Mouse (Mus musculus) MEL (cell line): ENCODE results near the gene Itk. TPM values are rescaled to one million over a fixed set of nuclear protein-coding genes. Genes with fewer than 3 reads are reported as not detected.

Source experiments
- DNase-seq: peaks from one replicate; pipeline ENCODE4 v3.0.0; 2011; ENCODE audit warnings: low read depth, low spot score
- H3K27ac ChIP-seq: 2 replicates; pipeline ENCODE4 v1.5.1; 2012; ENCODE audit warnings: low read depth, mild to moderate bottlenecking, control low read depth, low read length, moderate library complexity; ENCODE audit not compliant: control insufficient read depth
- H3K27me3 ChIP-seq, 2 experiments: fragments of 150-350 bp in 1 of 2; sonication (generic) in 1 of 2; 2 replicates each; pipeline ENCODE4 v1.6.1; 2012; ENCODE audit warnings: low read length in 2 of 2, mild to moderate bottlenecking in 2 of 2, improper control_type of control experiment in 1 of 2, moderate library complexity in 1 of 2; ENCODE audit not compliant: insufficient read depth in 2 of 2, control insufficient read depth in 1 of 2
- H3K36me3 ChIP-seq, 2 experiments: 2 replicates each; pipeline ENCODE4 v1.6.1; 2012 to 2014; ENCODE audit warnings: low read length in 2 of 2, improper control_type of control experiment in 1 of 2, inconsistent platforms in 1 of 2, mild to moderate bottlenecking in 1 of 2; ENCODE audit not compliant: insufficient read depth in 2 of 2, control insufficient read depth in 1 of 2
- H3K4me1 ChIP-seq, 2 experiments: fragments of 150-350 bp in 1 of 2; sonication (generic) in 1 of 2; 2 replicates each; pipeline ENCODE4 v1.6.1; 2012; ENCODE audit warnings: low read length in 2 of 2, improper control_type of control experiment in 1 of 2, mild to moderate bottlenecking in 1 of 2; ENCODE audit not compliant: insufficient read depth in 2 of 2, control insufficient read depth in 1 of 2
- H3K4me3 ChIP-seq, 2 experiments: fragments of 150-350 bp in 1 of 2; sonication (generic) in 1 of 2; 2 replicates each; pipeline ENCODE4 v1.5.1; 2012; ENCODE audit warnings: low read depth in 2 of 2, low read length in 2 of 2, mild to moderate bottlenecking in 2 of 2, moderate library complexity in 2 of 2, control low read depth in 1 of 2, improper control_type of control experiment in 1 of 2; ENCODE audit not compliant: control insufficient read depth in 1 of 2, insufficient read depth in 1 of 2
- H3K79me2 ChIP-seq: 2 replicates; pipeline ENCODE4 v1.6.1; 2012; ENCODE audit warnings: mild to moderate bottlenecking, low read length, moderate library complexity; ENCODE audit not compliant: control insufficient read depth, poor library complexity, insufficient read depth
- H3K9ac ChIP-seq: 2 replicates; pipeline ENCODE4 v1.6.1; 2012; ENCODE audit warnings: low read depth, mild to moderate bottlenecking, control low read depth, low read length, moderate library complexity; ENCODE audit not compliant: control insufficient read depth, poor library complexity, severe bottlenecking
- H3K9me3 ChIP-seq: fragments of 150-350 bp; sonication (generic); replicated peaks from 2 replicates; pipeline ENCODE4 v1.6.1; 2012; ENCODE audit warnings: mild to moderate bottlenecking, low read length, improper control_type of control experiment, moderate library complexity; ENCODE audit not compliant: insufficient read depth
- BHLHE40 ChIP-seq: IDR thresholded peaks from 2 replicates; pipeline ENCODE4 v1.6.1; 2012; ENCODE audit warnings: low read depth, mild to moderate bottlenecking, inconsistent platforms, low read length, improper control_type of control experiment, borderline replicate concordance
- CHD1 ChIP-seq: IDR thresholded peaks from 2 replicates; pipeline ENCODE4 v1.6.1; 2012; ENCODE audit warnings: low read depth, mild to moderate bottlenecking, inconsistent platforms, low read length, improper control_type of control experiment
- CHD2 ChIP-seq: IDR thresholded peaks from 2 replicates; pipeline ENCODE4 v1.6.1; 2011; ENCODE audit warnings: low read length, improper control_type of control experiment
- CTCF ChIP-seq, 3 experiments: IDR thresholded peaks in 2 of 3; conservative IDR thresholded peaks in 1 of 3; 2 replicates each; pipeline ENCODE4 v1.5.1; 2011 to 2012; ENCODE audit warnings: low read length in 3 of 3, low read depth in 2 of 3, mild to moderate bottlenecking in 2 of 3, improper control_type of control experiment in 1 of 3, inconsistent platforms in 1 of 3, mixed read lengths in 1 of 3, moderate library complexity in 1 of 3; ENCODE audit not compliant: control insufficient read depth in 1 of 3, insufficient read depth in 1 of 3, poor library complexity in 1 of 3, severe bottlenecking in 1 of 3
- E2F4 ChIP-seq: IDR thresholded peaks from 2 replicates; pipeline ENCODE4 v1.6.1; 2011; ENCODE audit warnings: low read depth, low read length, improper control_type of control experiment, borderline replicate concordance
- EP300 ChIP-seq, 2 experiments: IDR thresholded peaks; 2 replicates each; pipeline ENCODE4 v1.6.1; 2011; ENCODE audit warnings: improper control_type of control experiment in 2 of 2, low read length in 2 of 2, low read depth in 1 of 2, mild to moderate bottlenecking in 1 of 2
- ETS1 ChIP-seq: IDR thresholded peaks from 2 replicates; pipeline ENCODE4 v1.6.1; 2012; ENCODE audit warnings: low read depth, mild to moderate bottlenecking, inconsistent platforms, low read length, improper control_type of control experiment, moderate library complexity
- GABPA ChIP-seq: IDR thresholded peaks from 2 replicates; pipeline ENCODE4 v1.6.1; 2012; ENCODE audit warnings: low read depth, mild to moderate bottlenecking, inconsistent platforms, low read length, improper control_type of control experiment, moderate library complexity
- HCFC1 ChIP-seq: IDR thresholded peaks from 2 replicates; pipeline ENCODE4 v1.6.1; 2012; ENCODE audit warnings: low read depth, mild to moderate bottlenecking, inconsistent platforms, low read length, improper control_type of control experiment, moderate library complexity
- JUND ChIP-seq: IDR thresholded peaks from 2 replicates; pipeline ENCODE4 v1.6.1; 2011; ENCODE audit warnings: low read depth, mild to moderate bottlenecking, improper control_type of control experiment, low read length
- KAT2A ChIP-seq: conservative IDR thresholded peaks from 2 replicates; pipeline ENCODE4 v1.6.1; 2012; ENCODE audit warnings: low read depth, low read length, improper control_type of control experiment, inconsistent platforms
- MAFK ChIP-seq: IDR thresholded peaks from 2 replicates; pipeline ENCODE4 v1.6.1; 2011; ENCODE audit warnings: low read depth, mild to moderate bottlenecking, low read length, improper control_type of control experiment, borderline replicate concordance
- MAZ ChIP-seq: IDR thresholded peaks from 2 replicates; pipeline ENCODE4 v1.6.1; 2012; ENCODE audit warnings: low read depth, mild to moderate bottlenecking, inconsistent platforms, low read length, improper control_type of control experiment
- MXI1 ChIP-seq: IDR thresholded peaks from 2 replicates; pipeline ENCODE4 v1.6.1; 2011; ENCODE audit warnings: mild to moderate bottlenecking, low read depth, low read length, improper control_type of control experiment
- MYC ChIP-seq: IDR thresholded peaks from 2 replicates; pipeline ENCODE4 v1.6.1; 2011; ENCODE audit warnings: low read depth, mild to moderate bottlenecking, low read length, improper control_type of control experiment, moderate library complexity
- NELFE ChIP-seq: IDR thresholded peaks from 2 replicates; pipeline ENCODE4 v1.6.1; 2011; ENCODE audit warnings: low read depth, low read length, improper control_type of control experiment
- NRF1 ChIP-seq: IDR thresholded peaks from 2 replicates; pipeline ENCODE4 v1.6.1; 2014; ENCODE audit warnings: low read depth, mild to moderate bottlenecking, inconsistent platforms, low read length, improper control_type of control experiment, moderate library complexity; ENCODE audit not compliant: poor library complexity, insufficient read depth, severe bottlenecking
- POLR2A ChIP-seq, 2 experiments: IDR thresholded peaks; 2 replicates each; pipeline ENCODE4 v1.6.1; 2011 to 2012; ENCODE audit warnings: low read length in 2 of 2, mild to moderate bottlenecking in 2 of 2, control low read depth in 1 of 2, improper control_type of control experiment in 1 of 2, low read depth in 1 of 2, moderate library complexity in 1 of 2; ENCODE audit not compliant: control insufficient read depth in 1 of 2, insufficient read depth in 1 of 2, poor library complexity in 1 of 2
- POLR2AphosphoS5 ChIP-seq: IDR thresholded peaks from 2 replicates; pipeline ENCODE4 v1.6.1; 2012; ENCODE audit warnings: low read depth, borderline replicate concordance, mild to moderate bottlenecking, inconsistent platforms, low read length, moderate library complexity, mixed read lengths
- RAD21 ChIP-seq: IDR thresholded peaks from 2 replicates; pipeline ENCODE4 v1.6.1; 2011; ENCODE audit warnings: mild to moderate bottlenecking, low read depth, low read length, improper control_type of control experiment
- RCOR1 ChIP-seq: IDR thresholded peaks from 2 replicates; pipeline ENCODE4 v1.6.1; 2012; ENCODE audit warnings: low read depth, mild to moderate bottlenecking, inconsistent platforms, low read length, improper control_type of control experiment
- SIN3A ChIP-seq: IDR thresholded peaks from 2 replicates; pipeline ENCODE4 v1.6.1; 2012; ENCODE audit warnings: low read length, improper control_type of control experiment, inconsistent platforms
- TAL1 ChIP-seq: IDR thresholded peaks from 2 replicates; pipeline ENCODE4 v1.6.1; 2012; ENCODE audit warnings: mild to moderate bottlenecking, inconsistent platforms, low read length, moderate library complexity, mixed read lengths
- TCF12 ChIP-seq: IDR thresholded peaks from 2 replicates; pipeline ENCODE4 v1.6.1; 2014; ENCODE audit warnings: low read depth, mild to moderate bottlenecking, inconsistent platforms, low read length, improper control_type of control experiment, moderate library complexity
- UBTF ChIP-seq: IDR thresholded peaks from 2 replicates; pipeline ENCODE4 v1.6.1; 2012; ENCODE audit warnings: low read depth, mild to moderate bottlenecking, inconsistent platforms, low read length, improper control_type of control experiment, moderate library complexity, borderline replicate concordance; ENCODE audit not compliant: insufficient read depth
- USF1 ChIP-seq: IDR thresholded peaks from 2 replicates; pipeline ENCODE4 v1.6.1; 2014; ENCODE audit warnings: low read depth, mild to moderate bottlenecking, inconsistent platforms, low read length, improper control_type of control experiment, moderate library complexity
- polyA plus RNA-seq, 2 experiments: library from polyadenylated mRNA; stranded (reverse) in 1 of 2; unstranded in 1 of 2; fragments of >175 nt in 1 of 2; fragments of >200 nt in 1 of 2; gene quantifications; 2 replicates each; pipeline versions ENCODE4 v1.2.1 to v1.2.4; 2012; ENCODE audit warnings: low replicate concordance in 2 of 2, low read depth in 1 of 2; ENCODE audit not compliant: insufficient read length in 2 of 2, insufficient read depth in 1 of 2, missing spikeins in 1 of 2
- total RNA-seq: library from RNA; depleted of rRNA; stranded (reverse); fragments of 300-350 nt; gene quantifications from 2 replicates; pipeline ENCODE4 v1.2.3, GENCODE M21; 2012

Gene Itk
- total and polyA plus RNA-seq, 3 experiments, result not detected

- Histone ChIP-seq H3K4me1 (no peaks in the 10 kb centered on the region), H3K27ac (no peak overlapping the region), H3K36me3 (no peaks in the 10 kb centered on the region), H3K27me3 (peaks cover 0 to 1% of the 10 kb centered on the region in 2 experiments; a peak in 1 of 4 replicates), H3K9ac (no peak overlapping the region), H3K79me2 (no peaks in the 10 kb centered on the region), H3K4me3 (no peak overlapping the region), H3K9me3 (no peaks in the 10 kb centered on the region)
- TF ChIP-seq EP300 (IDR thresholded peaks at IDR 0.05; ENCODE audit: low read depth in 1 of 2, low read length in 2 of 2) (no peak), TAL1 (no peak), NELFE (no peak), KAT2A (no peak), BHLHE40 (no peak), SIN3A (no peak), POLR2AphosphoS5 (no peak), RAD21 (no peak), TCF12 (no peak), CHD2 (no peak), POLR2A (IDR thresholded peaks at IDR 0.05; ENCODE audit: control insufficient read depth in 1 of 2, insufficient read depth in 1 of 2, low read depth in 1 of 2, low read length in 2 of 2, poor library complexity in 1 of 2) (no peak), NRF1 (no peak), GABPA (no peak), MAFK (no peak), ETS1 (no peak), RCOR1 (no peak), MYC (no peak), HCFC1 (no peak), MXI1 (no peak)
- no peak for DNase-seq
These were observed 20.8 kb upstream of the Itk start for GRCm38 (mm10) chr11:46410018-46410563.

- DNase-seq, result no peak
- no peak for TF ChIP-seq EP300 (IDR thresholded peaks at IDR 0.05; ENCODE audit: low read depth in 1 of 2, low read length in 2 of 2)
- TF ChIP-seq JUND, result no peak
- no peak for TF ChIP-seq UBTF
- TF ChIP-seq USF1, result no peak
- no peak for TF ChIP-seq GABPA
- no peak for TF ChIP-seq BHLHE40
- no peak for TF ChIP-seq CHD1
- TF ChIP-seq E2F4, result no peak
- TF ChIP-seq CTCF (IDR thresholded peaks at IDR 0.05 in 2 of 3, conservative IDR thresholded peaks at IDR 0.05 in 1 of 3; ENCODE audit: control insufficient read depth in 1 of 3, insufficient read depth in 1 of 3, low read depth in 2 of 3, low read length in 3 of 3, poor library complexity in 1 of 3, severe bottlenecking in 1 of 3), result no peak
- no peak for TF ChIP-seq MAZ
- TF ChIP-seq, all 39 proteins: peak for 0
- Histone ChIP-seq H3K9me3 (no peaks in the 10 kb centered on the region), H3K9ac (no peak overlapping the region), H3K27ac (no peak overlapping the region), H3K36me3 (no peaks in the 10 kb centered on the region), H3K27me3 (peaks cover 2 to 5% of the 10 kb centered on the region in 2 experiments; a peak in 2 of 4 replicates), H3K4me3 (no peak overlapping the region), H3K79me2 (no peaks in the 10 kb centered on the region), H3K4me1 (no peaks in the 10 kb centered on the region)
These were observed 17.4 kb upstream of the Itk start for GRCm38 (mm10) chr11:46406721-46407120.
